ENCODE assay signal across 11 mouse cellular contexts in genomic region chr1:138348447-138348846, GRCm38 (mm10).
DNase-seq lines count a peak whose midpoint lies in the region; ATAC-seq and TF ChIP-seq lines count a peak whose summit lies in the region.
"Had no signal": no experiment of that assay in that cellular context is flagged by ENCODE, and none has a peak within 500 bp of the region (broad histone marks: within the 10 kb centered on the region; RNA-seq: fewer than 3 reads in every experiment).

No protein-coding gene starts in this region.

- no peak overlapping the region for H3K4me3 ChIP-seq in heart, adult 2 months
- H3K4me3 ChIP-seq: erythroblast, embryonic 14.5 days had no signal

- TF ChIP-seq POLR2A in heart, adult 2 months (IDR thresholded peaks at IDR 0.05; ENCODE audit: insufficient read depth, low read depth, low read length) = no peak

- intact Hi-C loops in heart, adult 2 months (cut with DNase I) = loop anchor here (5.0 kb wide), 1 partner anchor 224 kb away; no protein-coding TSS in a partner anchor
- intact Hi-C loops in heart, postnatal 25 days (cut with DNase I) = no loop called here

- ATAC-seq in common myeloid progenitor, adult 5-6 weeks (replicated peaks; ENCODE audit: low read depth, poor library complexity, severe bottlenecking) = peak; percentile 62
- peak; percentile 77 for ATAC-seq in megakaryocyte, adult 5-6 weeks (ENCODE audit: poor library complexity, severe bottlenecking)

- TF ChIP-seq CTCF in heart, adult 2 months (IDR thresholded peaks at IDR 0.05) = no peak

- no peak overlapping the region for H3K9ac ChIP-seq in heart, adult 2 months (ENCODE audit: low read depth, low read length)

- WGBS in heart, adult 2 months = 26% methylated on average over 6 of the region's 6 CpGs

- H3K27ac ChIP-seq in heart, adult 2 months = peak overlapping the region; percentile 59

- H3K27me3 ChIP-seq in heart, adult 2 months (ENCODE audit: control insufficient read depth, insufficient read depth, low read length) = no peaks in the 10 kb centered on the region

- no peak for TF ChIP-seq EP300 in heart, adult 2 months (IDR thresholded peaks at IDR 0.05; ENCODE audit: insufficient read depth, low read depth, low read length)

- H3K79me2 ChIP-seq in heart, adult 2 months (replicated peaks; ENCODE audit: control insufficient read depth, insufficient read depth, low read length) = no peaks in the 10 kb centered on the region

- no peaks in the 10 kb centered on the region; the same call in 1 of the 2 replicates for H3K36me3 ChIP-seq in heart, adult 2 months (ENCODE audit: control insufficient read depth, insufficient read depth, low read length)

- H3K4me1 ChIP-seq in heart, adult 2 months (ENCODE audit: control insufficient read depth, insufficient read depth, low read length) = peaks cover 5% of the 10 kb centered on the region

- peak in 1 of 2 experiments; percentile 45 for DNase-seq in heart, adult 2 months
- no peak for DNase-seq in heart, postnatal 25 days (ENCODE audit: low spot score)
- DNase-seq in CD8-positive naive resting alpha-beta T cell, adult 2 months (ENCODE audit: low read depth in 2 of 2, low spot score in 2 of 2) = peak; percentile 33 to 55
- DNase-seq in testis, postnatal 10 days (ENCODE audit: low spot score) = no peak
- no peak for DNase-seq in layer of hippocampus, adult 18-20 months (ENCODE audit: low spot score in 2 of 2)
- no peak for DNase-seq in layer of hippocampus, adult 11-12 months (ENCODE audit: low spot score)
- DNase-seq: kidney, postnatal 14 days; right cerebral cortex, postnatal 4 days had no signal

Comparison
In these comparisons a context has a peak if more than half of its experiments do, and no peak if none do; other contexts are left out.
1. DNase-seq: peak in CD8-positive naive resting alpha-beta T cell, adult 2 months (2 of 2); none in heart, postnatal 25 days (single experiment), testis, postnatal 10 days (single experiment), layer of hippocampus, adult 18-20 months (0 of 2) and layer of hippocampus, adult 11-12 months (single experiment).